Mouse (Mus musculus) lung, embryonic 16.5 days (tissue): Measurements from ENCODE around the gene Pgap2. TPM values are rescaled to one million over a fixed set of nuclear protein-coding genes. Genes with fewer than 3 reads are reported as not detected.

ENCODE experiments used
- ATAC-seq: fragments of 200-750 bp; cut with Nextera tagmentation; 2 replicates; pipeline ENCODE4 v1.8.0; 2017; ENCODE audit warnings: low read depth, mild to moderate bottlenecking, moderate library complexity
- H3K27ac ChIP-seq: fragments of 300-500 bp; sonication (generic); 2 replicates; pipeline ENCODE4 v1.5.1; 2014; ENCODE audit warnings: mild to moderate bottlenecking, control low read depth, low read length
- H3K27me3 ChIP-seq: fragments of 300-500 bp; sonication (generic); 2 replicates; pipeline ENCODE4 v1.6.1; 2014; ENCODE audit warnings: low read depth, low read length, mixed read lengths; ENCODE audit not compliant: control insufficient read depth, insufficient read depth
- H3K36me3 ChIP-seq: fragments of 300-500 bp; sonication (generic); 2 replicates; pipeline ENCODE4 v1.6.1; 2014; ENCODE audit warnings: low read length; ENCODE audit not compliant: control insufficient read depth, insufficient read depth
- H3K4me1 ChIP-seq: fragments of 300-500 bp; sonication (generic); replicated peaks from 2 replicates; pipeline ENCODE4 v1.6.1; 2014; ENCODE audit warnings: low read length, mixed read lengths; ENCODE audit not compliant: control insufficient read depth, insufficient read depth
- H3K4me2 ChIP-seq: fragments of 300-500 bp; sonication (generic); 2 replicates; pipeline ENCODE4 v1.6.1; 2014; ENCODE audit warnings: low read depth, low read length, control low read depth
- H3K4me3 ChIP-seq: fragments of 300-500 bp; sonication (generic); 2 replicates; pipeline ENCODE4 v1.5.1; 2014; ENCODE audit warnings: mild to moderate bottlenecking, low read length, control low read depth
- H3K9ac ChIP-seq: fragments of 300-500 bp; sonication (generic); 2 replicates; pipeline ENCODE4 v1.6.1; 2014; ENCODE audit warnings: low read length, control low read depth
- H3K9me3 ChIP-seq: fragments of 300-500 bp; sonication (generic); 2 replicates; pipeline ENCODE4 v1.6.1; 2016; ENCODE audit warnings: low read length; ENCODE audit not compliant: control insufficient read depth
- WGBS: fragments of 180-500 bp; shearing (Covaris S2); extraction: QIAGEN DNeasy Blood & Tissue Kit; methylation state at CpG from one replicate; pipeline ENCODE4 v1.1.7; 2014; 5-methylcytosine and 5-hydroxymethylcytosine counted together
- polyA plus RNA-seq: library from polyadenylated mRNA; unstranded; fragments of >200 nt; fragmentation: Nextera tagmentation; extraction: Ambion mirVana; gene quantifications from 2 replicates; pipeline ENCODE4 v1.2.1, GENCODE M21; 2015

The Pgap2 gene
- polyA plus RNA-seq, 1 experiment from 2014 or later, result 95.1 TPM

- ATAC-seq, result peak; percentile 94
- WGBS, result under 1% methylated on average over 39 of the region's 73 CpGs
- Histone ChIP-seq H3K4me3 (peak within 1 kb of the TSS; percentile 89), H3K4me2 (peak within 1 kb of the TSS; percentile 92), H3K9ac (peak within 1 kb of the TSS; percentile 80), H3K4me1 (peaks cover 5% of the 10 kb centered on the region; the same call in 1 of the 2 replicates), H3K27ac (peak within 1 kb of the TSS; percentile 21), H3K27me3 (no peaks in the 10 kb centered on the region), H3K36me3 (no peaks in the 10 kb centered on the region), H3K9me3 (no peaks in the 10 kb centered on the region)
These were observed 57.8 kb downstream of the Pgap2 start, which contains the start of gene Stim1 for GRCm38 (mm10) chr7:102267601-102268394. TSS of gene Stim1 (plus strand) at chr7:102267806.

GRCm38 (mm10) chr7:102268395-102268748, 58.4 kb downstream of the Pgap2 start:
- ATAC-seq, result no peak
- H3K4me3 ChIP-seq, result peak overlapping the region; percentile 89
- no peaks in the 10 kb centered on the region for H3K9me3 ChIP-seq
- no peak overlapping the region for H3K27ac ChIP-seq
- WGBS, result 10% methylated on average over 12 of the region's 12 CpGs
- H3K27me3 ChIP-seq, result no peaks in the 10 kb centered on the region
- H3K36me3 ChIP-seq, result no peaks in the 10 kb centered on the region
- H3K9ac ChIP-seq, result peak overlapping the region; percentile 80
- H3K4me1 ChIP-seq, result peaks cover 5% of the 10 kb centered on the region; the same call in 1 of the 2 replicates
- H3K4me2 ChIP-seq, result peak overlapping the region; percentile 92

GRCm38 (mm10) chr7:102272422-102272948, 62.5 kb downstream of the Pgap2 start:
- peaks cover 5% of the 10 kb centered on the region; the same call in 1 of the 2 replicates for H3K4me1 ChIP-seq
- H3K27me3 ChIP-seq, result no peaks in the 10 kb centered on the region
- H3K4me2 ChIP-seq, result no peak overlapping the region
- 58% methylated on average over 3 of the region's 3 CpGs for WGBS
- no peak overlapping the region for H3K27ac ChIP-seq
- no peak for ATAC-seq
- no peak overlapping the region for H3K9ac ChIP-seq
- no peak overlapping the region for H3K4me3 ChIP-seq
- H3K9me3 ChIP-seq, result no peaks in the 10 kb centered on the region
- H3K36me3 ChIP-seq, result no peaks in the 10 kb centered on the region

GRCm38 (mm10) chr7:102281403-102281802, 71.4 kb downstream of the Pgap2 start:
- no peak for ATAC-seq

GRCm38 (mm10) chr7:102282261-102282660, 72.3 kb downstream of the Pgap2 start:
- Histone ChIP-seq H3K4me2 (no peak overlapping the region), H3K36me3 (no peaks in the 10 kb centered on the region), H3K27ac (no peak overlapping the region), H3K9ac (no peak overlapping the region), H3K9me3 (no peaks in the 10 kb centered on the region), H3K4me3 (no peak overlapping the region), H3K27me3 (no peaks in the 10 kb centered on the region), H3K4me1 (no peaks in the 10 kb centered on the region; the same call in 1 of the 2 replicates)
- peak; percentile 59 for ATAC-seq
- 29% methylated on average over 5 of the region's 5 CpGs for WGBS

More at GRCm38 (mm10) chr7:102281403-102281802, 71.4 kb downstream of the Pgap2 start:
- H3K27me3 ChIP-seq, result no peaks in the 10 kb centered on the region
- no peak overlapping the region for H3K4me3 ChIP-seq
- WGBS, result 96% methylated on average over 1 of the region's 1 CpGs
- no peaks in the 10 kb centered on the region for H3K36me3 ChIP-seq
- no peaks in the 10 kb centered on the region; the same call in 1 of the 2 replicates for H3K4me1 ChIP-seq
- no peak overlapping the region for H3K27ac ChIP-seq
- H3K9me3 ChIP-seq, result no peaks in the 10 kb centered on the region
- no peak overlapping the region for H3K4me2 ChIP-seq
- no peak overlapping the region for H3K9ac ChIP-seq

Other genes with a start within 250 kb of the Pgap2 start
- gene Il18bp, start 191.5 kb upstream of the Pgap2 start, polyA plus RNA-seq, result 2.1 and 3.0 TPM in 2 replicates
- gene Rnf121, start 144.7 kb upstream of the Pgap2 start, polyA plus RNA-seq, result 25.2 and 25.6 TPM in 2 replicates
- 31.0 and 35.0 TPM in 2 replicates for gene Xndc1, start 144.7 kb upstream of the Pgap2 start, polyA plus RNA-seq
- 1.0 and 1.2 TPM in 2 replicates for gene Xntrpc, start 144.5 kb upstream of the Pgap2 start, polyA plus RNA-seq
- 0.08 and 0.10 TPM in 2 replicates for gene Trpc2, start 127.1 kb upstream of the Pgap2 start, polyA plus RNA-seq
- gene Art1, start 108.5 kb upstream of the Pgap2 start, polyA plus RNA-seq, result 1.1 and 1.9 TPM in 2 replicates
- gene Art5, start 100.7 kb upstream of the Pgap2 start, polyA plus RNA-seq, result 1.3 and 1.5 TPM in 2 replicates
- 0.11 and 0.40 TPM in 2 replicates for gene Chrna10, start 93.4 kb upstream of the Pgap2 start, polyA plus RNA-seq
- 32.8 and 34.4 TPM in 2 replicates for gene Nup98, start within 50 bp of the Pgap2 start, polyA plus RNA-seq
- gene Rhog, start 45.8 kb downstream of the Pgap2 start, polyA plus RNA-seq, result 78.1 and 82.1 TPM in 2 replicates
- gene Stim1, start 57.6 kb downstream of the Pgap2 start, polyA plus RNA-seq, result 20.6 and 21.3 TPM in 2 replicates
- 160 and 162 TPM in 2 replicates for gene Rrm1, start 231.5 kb downstream of the Pgap2 start, polyA plus RNA-seq